Mouse (Mus musculus) NIH3T3 (cell line): ENCODE measurements around the gene Klf12.
A peak's percentile ranks its signal among the peaks of the same experiment; 100 is the strongest.

Source experiments
- DNase-seq: peaks from one replicate; pipeline ENCODE4 v3.0.0-alpha.2; 2012; ENCODE audit warnings: low read depth

Gene Klf12

GRCm38 (mm10) chr14:100041823-100042222 is 242.7 kb downstream of the Klf12 start:
- DNase-seq: no peak

GRCm38 (mm10) chr14:100026671-100027070 is 257.8 kb downstream of the Klf12 start:
- DNase-seq: peak; percentile 3

- DNase-seq: no peak
Measured at GRCm38 (mm10) chr14:100017219-100017618, 267.3 kb downstream of the Klf12 start.

GRCm38 (mm10) chr14:100010525-100010924 is 274.0 kb downstream of the Klf12 start:
- no peak for DNase-seq

GRCm38 (mm10) chr14:100009790-100010382 is 274.6 kb downstream of the Klf12 start:
- peak; percentile 72 for DNase-seq

- DNase-seq: no peak
Measured at GRCm38 (mm10) chr14:99983510-99983909, 301.0 kb downstream of the Klf12 start.

- DNase-seq: peak; percentile 16
Measured at GRCm38 (mm10) chr14:99981209-99981608, 303.3 kb downstream of the Klf12 start.

- DNase-seq: no peak
Measured at GRCm38 (mm10) chr14:99967920-99968319, 316.6 kb downstream of the Klf12 start.

GRCm38 (mm10) chr14:99960500-99961229 is 323.8 kb downstream of the Klf12 start:
- peak; percentile 7 for DNase-seq

- no peak for DNase-seq
Measured at GRCm38 (mm10) chr14:99955133-99955532, 329.3 kb downstream of the Klf12 start.

- DNase-seq: peak; percentile 37
Measured at GRCm38 (mm10) chr14:99944221-99945108, 340.0 kb downstream of the Klf12 start.

GRCm38 (mm10) chr14:99943156-99943555 is 341.3 kb downstream of the Klf12 start:
- no peak for DNase-seq

- no peak for DNase-seq
Measured at GRCm38 (mm10) chr14:99933456-99933855, 351.0 kb downstream of the Klf12 start.

GRCm38 (mm10) chr14:99931879-99932278 is 352.6 kb downstream of the Klf12 start:
- DNase-seq: peak; percentile 85

GRCm38 (mm10) chr14:99911912-99912311 is 372.6 kb downstream of the Klf12 start:
- no peak for DNase-seq

- no peak for DNase-seq
Measured at GRCm38 (mm10) chr14:99910876-99911275, 373.6 kb downstream of the Klf12 start.

- DNase-seq: no peak
Measured at GRCm38 (mm10) chr14:99900902-99901301, 383.6 kb downstream of the Klf12 start.

GRCm38 (mm10) chr14:99898861-99899260 is 385.6 kb downstream of the Klf12 start:
- no peak for DNase-seq

GRCm38 (mm10) chr14:99894708-99895383 is 389.6 kb downstream of the Klf12 start:
- DNase-seq: peak; percentile 82

- no peak for DNase-seq
Measured at GRCm38 (mm10) chr14:99894062-99894461, 390.4 kb downstream of the Klf12 start.

GRCm38 (mm10) chr14:99886503-99886902 is 398.0 kb downstream of the Klf12 start:
- no peak for DNase-seq

- no peak for DNase-seq
Measured at GRCm38 (mm10) chr14:99885562-99885961, 398.9 kb downstream of the Klf12 start.
